Mouse (Mus musculus) cerebellum, adult 2 months (tissue): ENCODE data around the gene Sspo.

ENCODE experiments used
- CTCF ChIP-seq: fragments of 200-500 bp; IDR thresholded peaks from 2 replicates; pipeline ENCODE4 v1.5.1; 2011; ENCODE audit warnings: low read depth, mild to moderate bottlenecking, control low read depth, low read length, moderate library complexity, borderline replicate concordance; ENCODE audit not compliant: insufficient read depth
- POLR2A ChIP-seq: fragments of 200-500 bp; IDR thresholded peaks from 2 replicates; pipeline ENCODE4 v1.6.1; 2011; ENCODE audit warnings: low read length, control low read depth, borderline replicate concordance; ENCODE audit not compliant: insufficient read depth

- TF ChIP-seq CTCF (no peak), POLR2A (no peak)
Measured at GRCm38 (mm10) chr6:48399906-48400305, 48.1 kb upstream of the Sspo start.
